In the genomic region with DNA sequence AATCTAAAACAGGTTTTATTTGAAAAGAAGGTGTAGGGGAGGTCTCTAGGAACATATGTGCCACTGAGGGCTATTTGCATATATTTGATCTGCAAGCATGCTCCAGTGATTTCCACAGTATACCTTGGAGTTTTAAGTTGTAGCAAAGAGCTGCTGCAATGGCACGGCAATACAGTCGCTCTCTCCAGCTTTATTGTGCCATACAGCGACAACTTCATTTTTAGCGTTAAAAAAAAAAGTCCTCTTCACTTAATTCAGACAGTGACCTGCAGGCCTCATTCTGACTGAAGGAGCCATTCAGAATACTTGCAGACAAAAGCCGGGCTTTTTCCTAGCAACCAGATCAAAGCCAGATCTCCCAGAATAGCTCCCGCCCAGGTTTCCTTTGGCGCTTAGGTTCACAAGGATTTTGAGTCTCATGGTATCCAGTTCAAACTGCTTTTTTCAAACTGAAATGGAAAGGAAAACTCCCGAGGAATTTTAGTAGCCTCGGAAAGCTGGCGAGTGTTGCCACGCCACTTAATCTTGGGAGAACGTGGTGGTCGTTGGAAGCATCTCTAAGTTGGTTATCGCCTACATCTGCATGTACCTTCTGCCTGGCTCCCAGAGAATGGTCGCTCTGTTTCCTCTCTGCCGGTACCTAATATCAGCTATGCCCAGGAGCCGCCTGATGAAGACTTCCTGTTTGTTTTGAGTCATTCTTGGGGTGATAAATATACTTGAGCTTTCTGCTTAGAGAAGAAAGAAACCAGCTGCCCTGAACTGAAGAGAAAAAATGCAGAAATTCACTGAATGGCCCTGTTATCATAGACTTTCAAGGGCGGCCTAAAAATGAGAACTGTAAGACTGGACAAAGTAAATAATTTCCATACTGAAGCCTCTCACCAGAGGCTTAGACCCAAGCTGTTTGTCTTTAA, we compare ENCODE assay signal across 8 mouse cellular contexts.
A peak's percentile ranks its signal among the peaks of the same experiment; 100 is the strongest.
DNase-seq lines count a peak whose midpoint lies in the region; ATAC-seq and TF ChIP-seq lines count a peak whose summit lies in the region.

No protein-coding gene starts in this region.

- no peak for ATAC-seq in embryonic facial prominence, embryonic 15.5 days (ENCODE audit: insufficient number of reproducible peaks, low FRiP score, low TSS enrichment, low read depth)
- peak; percentile 66; the same call in 1 of the 2 replicates for ATAC-seq in hindbrain, embryonic 15.5 days (ENCODE audit: low FRiP score, low read depth)
- peak; percentile 60; the same call in 1 of the 2 replicates for ATAC-seq in liver, embryonic 14.5 days (ENCODE audit: insufficient read depth)

- no peaks in the 10 kb centered on the region for H3K27me3 ChIP-seq in embryonic facial prominence, embryonic 15.5 days
- no peaks in the 10 kb centered on the region for H3K27me3 ChIP-seq in hindbrain, embryonic 15.5 days
- H3K27me3 ChIP-seq in liver, embryonic 14.5 days (ENCODE audit: control insufficient read depth, insufficient read depth, low read length) = no peaks in the 10 kb centered on the region

- H3K4me3 ChIP-seq in embryonic facial prominence, embryonic 15.5 days (replicated peaks) = peak overlapping the region; percentile 5; the same call in 1 of the 2 replicates
- peak overlapping the region; percentile 15; the same call in 1 of the 2 replicates for H3K4me3 ChIP-seq in hindbrain, embryonic 15.5 days
- peak overlapping the region; percentile 27 to 49; a peak in 3 of 4 replicates for H3K4me3 ChIP-seq in liver, embryonic 14.5 days (ENCODE audit: insufficient read depth in 1 of 2, low read depth in 2 of 2, low read length in 2 of 2)

- no peak overlapping the region for H3K27ac ChIP-seq in embryonic facial prominence, embryonic 15.5 days (replicated peaks)
- H3K27ac ChIP-seq in hindbrain, embryonic 15.5 days (replicated peaks) = no peak overlapping the region; the same call in 1 of the 2 replicates
- peak overlapping the region; percentile 48 for H3K27ac ChIP-seq in liver, embryonic 14.5 days

- no peak for TF ChIP-seq CTCF in liver, embryonic 14.5 days (IDR thresholded peaks at IDR 0.05; ENCODE audit: low read depth)

- H3K4me1 ChIP-seq in embryonic facial prominence, embryonic 15.5 days = peaks cover 7% of the 10 kb centered on the region
- H3K4me1 ChIP-seq in hindbrain, embryonic 15.5 days (replicated peaks) = peaks cover 9% of the 10 kb centered on the region
- H3K4me1 ChIP-seq in liver, embryonic 14.5 days (replicated peaks; ENCODE audit: control insufficient read depth in 2 of 2, insufficient read depth in 2 of 2, low read length in 1 of 2) = peaks cover 19 to 24% of the 10 kb centered on the region in 2 experiments

- peak; percentile 44; the same call in 1 of the 2 replicates for TF ChIP-seq EP300 in liver, embryonic 14.5 days (IDR thresholded peaks at IDR 0.05; ENCODE audit: low read depth)

- peak; percentile 46 to 84 for DNase-seq in adrenal gland, adult (ENCODE audit: inconsistent age in 2 of 2, low spot score in 1 of 2)
- DNase-seq in adrenal gland, postnatal 25 days = no peak
- peak in 2 of 3 experiments; percentile 30 to 39 for DNase-seq in liver, embryonic 14.5 days (ENCODE audit: low read depth in 3 of 3, low spot score in 3 of 3)
- peak; percentile 41 for DNase-seq in neural tube, embryonic 10.5 days (ENCODE audit: extremely low spot score, low spot score)
- DNase-seq in urinary bladder, postnatal 25 days (ENCODE audit: low spot score) = no peak
- DNase-seq in urinary bladder, postnatal 10 days (ENCODE audit: low spot score) = no peak

- H3K9ac ChIP-seq in embryonic facial prominence, embryonic 15.5 days = no peak overlapping the region
- no peak overlapping the region for H3K9ac ChIP-seq in hindbrain, embryonic 15.5 days
- peak overlapping the region; percentile 40 for H3K9ac ChIP-seq in liver, embryonic 14.5 days (replicated peaks)

- no peaks in the 10 kb centered on the region for H3K9me3 ChIP-seq in embryonic facial prominence, embryonic 15.5 days (replicated peaks)
- H3K9me3 ChIP-seq in hindbrain, embryonic 15.5 days = no peaks in the 10 kb centered on the region
- no peaks in the 10 kb centered on the region for H3K9me3 ChIP-seq in liver, embryonic 14.5 days (ENCODE audit: control insufficient read depth, low read length)

- H3K4me2 ChIP-seq in embryonic facial prominence, embryonic 15.5 days (replicated peaks) = peak overlapping the region; percentile 34
- peak overlapping the region; percentile 48 for H3K4me2 ChIP-seq in hindbrain, embryonic 15.5 days
- H3K4me2 ChIP-seq in liver, embryonic 14.5 days (ENCODE audit: low read depth) = peak overlapping the region; percentile 62

- no peaks in the 10 kb centered on the region for H3K36me3 ChIP-seq in embryonic facial prominence, embryonic 15.5 days
- no peaks in the 10 kb centered on the region for H3K36me3 ChIP-seq in hindbrain, embryonic 15.5 days
- H3K36me3 ChIP-seq in liver, embryonic 14.5 days (replicated peaks; ENCODE audit: control insufficient read depth, insufficient read depth, low read depth) = no peaks in the 10 kb centered on the region

- WGBS in embryonic facial prominence, embryonic 15.5 days = 16% methylated on average over 18 of the region's 18 CpGs
- WGBS in hindbrain, embryonic 15.5 days = 7% methylated on average over 18 of the region's 18 CpGs
- WGBS in liver, embryonic 14.5 days (ENCODE audit: insufficient replicate concordance) = 5% methylated on average over 18 of the region's 18 CpGs

Comparison
In these comparisons a context has a peak if more than half of its experiments do, and no peak if none do; other contexts are left out.
1. DNase-seq: peak in adrenal gland, adult (2 of 2), liver, embryonic 14.5 days (2 of 3) and neural tube, embryonic 10.5 days (single experiment); none in adrenal gland, postnatal 25 days (single experiment), urinary bladder, postnatal 25 days (single experiment) and urinary bladder, postnatal 10 days (single experiment).
2. Peak in every context shown above with its lines, with median percentiles within 50 percentile points of each other: H3K4me2 ChIP-seq and H3K4me3 ChIP-seq.